Mouse (Mus musculus): ENCODE measurements around the gene Epo. TPM values are rescaled to one million over a fixed set of nuclear protein-coding genes. Genes with fewer than 3 reads are reported as not detected.

Epo gene
- not detected for polyA plus RNA-seq (2017; shearing (Covaris generic))

GRCm38 (mm10) chr5:137533117-137533827 lies at the start of gene Epo, which contains the start of gene Gnb2:
TSS of gene Epo (minus strand) at chr5:137533242.
TSS of gene Gnb2 (minus strand) at chr5:137533510.

GRCm38 (mm10) chr5:137569665-137570064 lies 36.6 kb upstream of the Epo start, which contains the start of gene Tfr2:
TSS of gene Tfr2 (plus strand) at chr5:137569840.

GRCm38 (mm10) chr5:137553411-137553837 lies 20.4 kb upstream of the Epo start, which contains the start of gene Actl6b:
TSS of gene Actl6b (plus strand) at chr5:137553517.

GRCm38 (mm10) chr5:137518436-137518835 lies 14.6 kb downstream of the Epo start, which contains the start of gene Gigyf1:
TSS of gene Gigyf1 (plus strand) at chr5:137518548.

GRCm38 (mm10) chr5:137501709-137502666 lies 31.1 kb downstream of the Epo start, which contains the start of gene Pop7:
TSS of gene Pop7 (minus strand) at chr5:137502518.

GRCm38 (mm10) chr5:137476964-137477363 lies 56.1 kb downstream of the Epo start, which contains the start of gene Zan:
TSS of gene Zan (minus strand) at chr5:137477064.

Other genes starting within 250 kb of the Epo start
- gene Ache, start 245.7 kb downstream of the Epo start, polyA plus RNA-seq (2017; shearing (Covaris generic)), result not detected
- 1.3 TPM for gene Ufsp1, start 238.6 kb downstream of the Epo start, polyA plus RNA-seq (2017; shearing (Covaris generic))
- 101 TPM for gene Srrt, start 225.6 kb downstream of the Epo start, polyA plus RNA-seq (2017; shearing (Covaris generic))
- 3.3 TPM for gene Trip6, start 218.8 kb downstream of the Epo start, polyA plus RNA-seq (2017; shearing (Covaris generic))
- gene Slc12a9, start 199.6 kb downstream of the Epo start, polyA plus RNA-seq (2017; shearing (Covaris generic)), result 9.6 TPM
- gene Ephb4, start 183.1 kb downstream of the Epo start, polyA plus RNA-seq (2017; shearing (Covaris generic)), result not detected
- gene Zan, start 56.2 kb downstream of the Epo start, polyA plus RNA-seq (2017; shearing (Covaris generic)), result 0.09 TPM
- gene Pop7, start 30.7 kb downstream of the Epo start, polyA plus RNA-seq (2017; shearing (Covaris generic)), result 23.4 TPM
- gene Gigyf1, start 14.7 kb downstream of the Epo start, polyA plus RNA-seq (2017; shearing (Covaris generic)), result 20.3 TPM
- gene Gnb2, start 268 bp upstream of the Epo start, polyA plus RNA-seq (2017; shearing (Covaris generic)), result 247 TPM
- not detected for gene Actl6b, start 20.3 kb upstream of the Epo start, polyA plus RNA-seq (2017; shearing (Covaris generic))
- gene Tfr2, start 36.6 kb upstream of the Epo start, polyA plus RNA-seq (2017; shearing (Covaris generic)), result not detected
- gene Mospd3, start 67.8 kb upstream of the Epo start, polyA plus RNA-seq (2017; shearing (Covaris generic)), result 47.7 TPM
- 0.59 TPM for gene Pcolce, start 80.5 kb upstream of the Epo start, polyA plus RNA-seq (2017; shearing (Covaris generic))
- not detected for gene Fbxo24, start 95.8 kb upstream of the Epo start, polyA plus RNA-seq (2017; shearing (Covaris generic))
- 214 TPM for gene Lrch4, start 95.9 kb upstream of the Epo start, polyA plus RNA-seq (2017; shearing (Covaris generic))
- gene Gm20605, start 95.9 kb upstream of the Epo start, polyA plus RNA-seq (2017; shearing (Covaris generic)), result 36.7 TPM
- 60.5 TPM for gene Sap25, start 108.1 kb upstream of the Epo start, polyA plus RNA-seq (2017; shearing (Covaris generic))
- gene Irs3, start 112.5 kb upstream of the Epo start, polyA plus RNA-seq (2017; shearing (Covaris generic)), result not detected
- gene Agfg2, start 151.5 kb upstream of the Epo start, polyA plus RNA-seq (2017; shearing (Covaris generic)), result 16.2 TPM
- 0.52 TPM for gene Nyap1, start 208.4 kb upstream of the Epo start, polyA plus RNA-seq (2017; shearing (Covaris generic))
- 156 TPM for gene Tsc22d4, start 212.5 kb upstream of the Epo start, polyA plus RNA-seq (2017; shearing (Covaris generic))
- 51.7 TPM for gene Ppp1r35, start 245.6 kb upstream of the Epo start, polyA plus RNA-seq (2017; shearing (Covaris generic))